Mouse (Mus musculus): ENCODE measurements around the gene Ccm2.

GRCm38 (mm10) chr11:6600284-6600944 is 53.7 kb downstream of the Ccm2 start:
- no peak for TF ChIP-seq POLR2A (IDR thresholded peaks at IDR 0.05; ENCODE audit: low read depth, low read length)
- TF ChIP-seq ZMIZ1 (IDR thresholded peaks at IDR 0.05; ENCODE audit: low read depth, low read length): no peak
- no peak for TF ChIP-seq SMC3 (IDR thresholded peaks at IDR 0.05; ENCODE audit: low read depth, low read length)
- TF ChIP-seq ETS1 (conservative IDR thresholded peaks at IDR 0.05; ENCODE audit: low read depth, low read length): no peak
